Mouse (Mus musculus) frontal cortex, adult 2 months (tissue): Measurements from ENCODE around the gene Fkbp8. TPM values are rescaled to one million over a fixed set of nuclear protein-coding genes. Genes with fewer than 3 reads are reported as not detected.

ENCODE experiments used
- DNase-seq, 2 experiments: peaks; one replicate each; pipeline ENCODE4 v3.0.0; 2022; ENCODE audit warnings: low spot score in 1 of 2; ENCODE audit errors: extremely low spot score in 1 of 2
- polyA plus RNA-seq: library from polyadenylated mRNA; depleted of rRNA; stranded (reverse); fragments of >200 nt; gene quantifications from 2 replicates; pipeline ENCODE4 v1.2.3, GENCODE M21; 2012

The Fkbp8 gene
- polyA plus RNA-seq, 1 experiment: 609 TPM

- DNase-seq: no peak
These were observed 26.2 kb downstream of the Fkbp8 start for GRCm38 (mm10) chr8:70553740-70554139.

GRCm38 (mm10) chr8:70555079-70555747, 27.7 kb downstream of the Fkbp8 start:
- DNase-seq: no peak

GRCm38 (mm10) chr8:70558334-70558733, 30.8 kb downstream of the Fkbp8 start:
- no peak for DNase-seq

- no peak for DNase-seq
These were observed 31.5 kb downstream of the Fkbp8 start for GRCm38 (mm10) chr8:70558983-70559382.

GRCm38 (mm10) chr8:70560096-70560495, 32.6 kb downstream of the Fkbp8 start:
- DNase-seq: peak in 1 of 2 experiments; percentile 53

GRCm38 (mm10) chr8:70560564-70560963, 33.0 kb downstream of the Fkbp8 start:
- DNase-seq: no peak

- no peak for DNase-seq
These were observed 33.8 kb downstream of the Fkbp8 start for GRCm38 (mm10) chr8:70561357-70561756.

GRCm38 (mm10) chr8:70561809-70562535, 34.4 kb downstream of the Fkbp8 start:
- DNase-seq: no peak

- no peak for DNase-seq
These were observed 35.3 kb downstream of the Fkbp8 start for GRCm38 (mm10) chr8:70562802-70563201.

GRCm38 (mm10) chr8:70563763-70564387, 36.4 kb downstream of the Fkbp8 start:
- no peak for DNase-seq

GRCm38 (mm10) chr8:70564696-70565235, 37.2 kb downstream of the Fkbp8 start:
- no peak for DNase-seq

- no peak for DNase-seq
These were observed 38.0 kb downstream of the Fkbp8 start for GRCm38 (mm10) chr8:70565561-70565960.

- DNase-seq: no peak
These were observed 42.8 kb downstream of the Fkbp8 start for GRCm38 (mm10) chr8:70570360-70570759.

GRCm38 (mm10) chr8:70570990-70571389, 43.5 kb downstream of the Fkbp8 start:
- no peak for DNase-seq

GRCm38 (mm10) chr8:70574302-70574701, 46.8 kb downstream of the Fkbp8 start:
- DNase-seq: no peak

- DNase-seq: no peak
These were observed 47.4 kb downstream of the Fkbp8 start for GRCm38 (mm10) chr8:70574915-70575314.

- no peak for DNase-seq
These were observed 49.7 kb downstream of the Fkbp8 start for GRCm38 (mm10) chr8:70577207-70577606.

- no peak for DNase-seq
These were observed 56.2 kb downstream of the Fkbp8 start for GRCm38 (mm10) chr8:70583476-70584387.

GRCm38 (mm10) chr8:70584606-70585257, 57.2 kb downstream of the Fkbp8 start:
- no peak for DNase-seq
